Mouse (Mus musculus): Measurements from ENCODE around the gene Smyd3.

The Smyd3 gene

GRCm38 (mm10) chr1:179142177-179142576 lies 375.7 kb downstream of the Smyd3 start:
- ATAC-seq (ENCODE audit: insufficient number of reproducible peaks, low FRiP score, low TSS enrichment), result peak; percentile 81

DNA sequence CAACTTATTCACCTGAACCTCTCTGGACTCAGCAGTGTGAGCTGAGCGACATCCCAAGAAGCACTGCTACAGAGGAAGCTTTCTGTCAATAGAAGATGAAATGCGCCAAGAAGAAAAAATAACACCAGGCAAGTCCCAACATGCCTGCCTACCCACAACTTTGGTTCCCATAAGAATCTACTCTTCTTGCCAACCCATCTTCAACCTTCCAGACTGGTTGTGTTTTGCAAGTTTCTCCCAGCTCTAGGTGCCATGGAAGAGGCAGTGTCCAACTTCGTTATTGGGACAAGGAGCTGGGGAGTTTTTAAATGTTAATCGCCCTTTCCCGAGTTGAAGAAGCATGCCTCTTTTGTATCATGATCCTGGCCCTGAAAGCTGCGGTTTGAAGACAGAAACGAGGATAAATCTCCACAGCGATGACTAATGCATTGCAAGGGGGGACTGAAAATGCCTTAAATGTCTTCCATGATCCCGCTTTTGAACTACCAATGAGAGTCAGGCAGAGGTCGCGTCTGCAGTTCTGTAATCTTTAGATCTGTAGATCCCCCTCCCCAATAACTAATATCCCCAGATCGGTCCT lies 376.7 kb downstream of the Smyd3 start:
- ATAC-seq (ENCODE audit: insufficient number of reproducible peaks, low FRiP score, low TSS enrichment), result no peak

DNA sequence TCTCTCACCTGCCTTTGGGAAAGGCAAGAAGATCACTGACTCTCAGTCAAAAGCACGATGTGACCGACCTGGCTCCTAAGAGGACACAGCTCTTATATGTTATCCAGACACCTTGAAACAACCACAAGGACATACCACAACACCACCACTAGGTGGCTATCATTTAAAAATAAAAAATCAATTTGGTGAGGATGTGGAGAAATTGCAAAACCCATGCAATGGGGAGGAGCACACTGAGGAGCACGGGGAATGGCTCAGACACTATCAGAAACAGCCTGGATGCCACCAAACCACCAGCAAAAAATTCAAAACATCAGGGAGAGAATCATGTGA lies 380.7 kb downstream of the Smyd3 start:
- ATAC-seq (ENCODE audit: insufficient number of reproducible peaks, low FRiP score, low TSS enrichment), result no peak

DNA sequence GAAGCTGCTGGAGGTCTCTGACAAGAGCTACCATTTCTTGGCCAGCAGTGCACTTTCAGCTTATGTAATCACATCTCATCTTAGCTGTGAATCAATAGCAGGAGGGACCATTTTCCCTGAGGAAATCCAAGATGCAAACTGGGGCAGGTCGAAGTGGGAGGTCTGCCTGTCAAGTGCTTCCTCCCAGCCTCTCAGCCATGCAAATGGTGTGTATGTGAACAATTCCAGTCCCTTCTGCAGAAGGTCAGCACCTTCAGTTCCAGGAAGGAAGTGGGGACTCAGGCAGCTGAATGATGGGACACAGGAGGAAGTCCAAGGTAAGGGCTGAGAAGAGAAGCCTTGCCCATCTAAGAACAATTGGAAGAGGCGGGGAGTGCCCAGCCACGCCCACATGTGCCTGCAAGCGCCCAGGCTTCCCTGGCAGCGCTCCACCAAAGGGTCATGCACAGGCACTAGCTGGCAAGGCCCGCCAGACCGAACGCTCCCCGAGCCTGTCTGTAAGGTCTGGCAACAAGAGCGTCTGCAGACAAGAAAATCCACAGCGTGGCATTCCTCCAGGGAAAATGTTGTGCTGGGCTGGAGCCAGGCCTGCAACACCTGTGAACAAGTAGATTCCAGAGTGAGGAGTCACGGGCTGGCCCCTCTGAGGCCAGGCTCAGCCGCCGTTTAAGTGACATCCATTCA lies 381.2 kb downstream of the Smyd3 start:
- peak; percentile 65 for ATAC-seq (ENCODE audit: insufficient number of reproducible peaks, low FRiP score, low TSS enrichment)

DNA sequence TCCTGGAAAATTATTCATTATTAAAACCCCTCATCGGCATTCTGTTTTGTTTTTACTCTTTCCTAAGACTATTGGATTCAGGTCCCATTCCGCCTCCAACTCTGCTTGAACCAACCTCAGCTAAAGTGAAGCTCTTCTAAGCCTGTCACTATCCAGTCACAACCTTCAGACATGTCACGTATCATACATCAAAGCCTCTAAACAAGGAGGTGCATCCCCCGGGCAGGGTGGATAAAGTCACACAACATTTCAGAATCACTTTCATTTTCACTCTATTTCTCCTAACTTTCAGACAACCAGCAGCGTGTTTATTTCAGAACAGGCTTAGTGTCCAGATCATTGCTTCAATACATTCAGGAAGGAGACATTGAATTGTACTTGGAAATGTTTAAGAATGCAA lies 387.8 kb downstream of the Smyd3 start:
- no peak for ATAC-seq (ENCODE audit: insufficient number of reproducible peaks, low FRiP score, low TSS enrichment)

GRCm38 (mm10) chr1:179126287-179126686 lies 391.6 kb downstream of the Smyd3 start:
- no peak for ATAC-seq (ENCODE audit: insufficient number of reproducible peaks, low FRiP score, low TSS enrichment)

DNA sequence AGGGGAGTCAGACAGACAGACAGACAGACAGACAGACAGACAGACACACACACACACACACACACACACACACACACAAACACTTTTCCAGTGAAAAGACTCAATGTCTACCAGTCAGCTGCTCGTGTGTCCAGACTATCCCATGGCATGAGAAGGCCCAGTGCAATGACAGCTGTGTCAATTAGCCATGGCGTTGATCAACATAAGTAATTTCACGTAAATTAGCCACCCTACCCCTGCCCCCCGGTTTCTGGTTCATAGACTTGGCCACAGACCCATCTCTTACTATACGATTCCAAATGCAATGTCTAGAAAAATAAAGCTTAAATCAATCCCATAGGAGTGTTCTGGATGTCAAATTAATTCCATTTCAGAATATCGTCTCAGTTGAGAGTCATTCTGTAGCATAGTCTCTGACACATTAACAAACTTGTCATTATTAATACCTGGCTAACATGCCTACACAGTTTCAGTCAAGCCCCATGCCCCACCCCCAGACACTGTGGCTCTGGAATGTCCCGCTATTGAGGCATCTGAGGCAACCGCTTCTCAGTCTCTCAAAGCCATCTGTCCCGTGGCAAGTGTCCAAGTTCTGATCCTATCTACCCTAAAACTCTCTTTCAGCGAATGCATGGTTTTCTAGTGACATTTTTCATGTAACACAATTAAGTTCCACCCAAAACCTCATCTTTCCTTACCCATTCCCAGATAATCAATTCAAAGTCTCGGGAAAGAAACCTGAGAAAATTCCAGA lies 395.2 kb downstream of the Smyd3 start:
- peak; percentile 66; the same call in 1 of the 2 replicates for ATAC-seq (ENCODE audit: insufficient number of reproducible peaks, low FRiP score, low TSS enrichment)

- no peak for ATAC-seq (ENCODE audit: insufficient number of reproducible peaks, low FRiP score, low TSS enrichment)
These were observed 397.4 kb downstream of the Smyd3 start for GRCm38 (mm10) chr1:179120217-179120966.

DNA sequence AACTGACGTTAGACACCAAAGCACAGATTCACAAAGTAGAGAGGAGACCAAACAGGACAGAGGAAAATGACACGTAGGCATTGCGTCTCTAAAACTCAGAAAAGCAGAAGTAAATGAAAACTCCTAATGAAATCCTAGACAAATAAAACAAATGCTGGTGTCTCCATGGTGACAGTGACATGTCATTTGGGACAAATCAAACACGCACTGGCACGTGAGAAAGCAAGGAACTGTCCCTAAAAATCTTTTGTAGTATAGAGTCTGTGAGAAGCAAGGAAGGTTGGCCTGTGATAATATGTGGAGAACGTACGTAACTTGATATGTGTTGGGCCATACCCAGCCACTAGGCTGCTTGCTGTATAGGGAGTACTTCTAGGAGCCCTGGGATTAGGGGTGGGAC lies 399.2 kb downstream of the Smyd3 start:
- no peak for ATAC-seq (ENCODE audit: insufficient number of reproducible peaks, low FRiP score, low TSS enrichment)

DNA sequence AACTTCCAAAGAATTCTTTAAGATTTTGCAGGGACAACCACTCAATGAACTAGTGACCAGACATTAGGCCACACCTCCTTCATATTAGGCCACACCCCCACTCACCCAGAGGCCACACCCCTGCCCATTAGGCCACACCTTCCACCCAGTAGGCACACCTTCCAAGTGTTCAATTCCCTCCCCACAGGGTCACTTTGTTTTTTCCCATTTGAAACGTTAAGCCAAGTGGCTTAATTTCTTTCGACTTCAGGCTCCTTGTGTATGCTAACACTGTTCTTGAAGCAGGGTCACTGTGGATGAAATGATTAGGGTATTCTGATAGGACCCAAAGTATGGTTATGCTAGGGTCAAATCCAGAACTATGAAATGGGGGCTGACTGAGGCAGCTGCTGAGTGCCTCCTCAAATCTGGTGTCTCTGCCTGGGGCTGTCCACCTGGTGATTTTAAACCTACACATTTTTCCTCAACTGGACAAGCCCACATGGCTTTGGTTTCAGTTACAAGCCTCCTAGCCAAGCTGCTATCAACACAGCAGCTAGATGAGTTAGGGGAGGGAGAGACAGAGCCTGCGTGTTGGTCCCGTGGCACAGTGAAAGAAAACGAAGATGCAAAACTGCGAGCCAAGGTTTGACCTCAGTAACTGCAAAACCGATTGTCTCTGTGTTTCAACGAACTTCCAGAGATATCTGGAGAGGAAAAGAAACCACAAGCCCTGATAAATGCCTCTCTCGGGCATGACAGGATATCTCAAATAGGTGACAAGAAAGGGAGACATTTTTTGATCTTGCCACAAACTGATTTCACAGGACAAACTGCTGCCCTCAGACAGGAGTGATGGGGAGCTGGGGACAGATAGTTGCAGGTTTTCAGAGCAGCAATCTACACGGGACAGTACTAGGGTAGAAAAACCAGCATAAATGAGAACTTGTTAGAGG lies 400.8 kb downstream of the Smyd3 start:
- no peak for ATAC-seq (ENCODE audit: insufficient number of reproducible peaks, low FRiP score, low TSS enrichment)

DNA sequence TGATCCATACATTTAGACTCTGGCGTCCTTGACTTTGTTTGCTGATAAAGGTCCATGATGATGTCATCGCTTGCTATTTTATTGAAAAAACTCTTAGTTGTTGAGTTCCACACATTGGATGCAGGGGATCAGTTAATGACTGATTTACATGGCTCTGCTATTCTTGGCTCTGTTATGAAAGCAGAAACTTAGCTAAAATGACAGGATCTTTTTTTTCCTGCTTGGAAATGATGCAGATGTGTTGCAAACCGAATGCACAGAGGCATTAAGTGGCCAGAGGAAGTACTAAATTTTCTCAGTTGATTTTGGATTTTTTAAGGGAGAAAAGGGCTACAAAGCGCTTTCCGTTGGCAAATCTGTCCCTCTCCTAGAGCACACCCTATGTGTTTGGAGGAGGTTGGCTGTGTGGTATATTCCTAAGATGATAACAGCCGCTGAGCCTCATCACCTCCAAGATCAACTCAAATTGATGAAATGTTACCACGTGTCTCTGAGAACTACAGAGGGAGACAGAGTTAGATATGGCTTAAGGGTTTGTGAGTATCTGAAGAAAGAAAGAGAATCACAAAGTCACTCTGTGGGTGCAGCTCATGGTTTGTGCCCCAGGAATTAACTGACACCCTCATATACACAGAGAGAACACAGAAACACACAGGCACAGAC lies 402.9 kb downstream of the Smyd3 start:
- no peak for ATAC-seq (ENCODE audit: insufficient number of reproducible peaks, low FRiP score, low TSS enrichment)

DNA sequence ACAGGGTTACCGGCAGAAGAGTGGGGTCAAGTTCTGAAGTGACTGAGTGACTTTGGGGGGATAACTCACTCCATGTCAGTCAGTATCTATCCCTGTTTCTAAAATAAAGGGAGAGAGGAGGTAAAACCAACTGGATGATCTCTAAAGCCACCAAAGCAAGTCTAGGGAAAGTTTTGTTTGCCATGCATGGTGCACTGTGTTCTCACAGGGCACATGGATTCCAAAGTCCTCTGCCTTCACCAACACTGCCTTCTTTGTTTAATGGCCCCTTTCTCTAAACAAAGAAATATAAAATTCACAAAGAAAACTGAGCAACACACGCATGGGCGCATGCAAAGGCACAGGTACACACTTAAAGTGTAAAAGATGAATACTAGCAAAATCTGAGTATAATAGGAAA lies 403.5 kb downstream of the Smyd3 start:
- ATAC-seq (ENCODE audit: insufficient number of reproducible peaks, low FRiP score, low TSS enrichment), result no peak

DNA sequence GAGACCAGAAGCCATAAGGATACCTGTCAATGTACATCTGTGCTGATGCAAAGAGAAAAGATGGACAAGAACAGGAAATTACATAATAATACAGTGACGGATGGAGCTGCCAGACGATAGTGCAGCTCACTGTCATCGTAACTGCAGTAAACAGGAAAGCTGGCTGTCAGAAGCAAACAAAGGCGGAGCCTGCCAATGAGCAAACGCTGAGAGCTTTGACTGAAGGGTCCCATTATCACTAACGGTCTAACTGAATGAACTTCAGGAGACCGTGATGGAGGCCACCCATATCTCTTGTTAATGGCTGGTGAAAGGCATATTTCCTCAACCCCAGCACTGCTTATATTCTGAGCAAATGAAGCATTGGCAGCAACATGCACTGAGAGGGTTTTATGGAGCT lies 409.1 kb downstream of the Smyd3 start:
- no peak for ATAC-seq (ENCODE audit: insufficient number of reproducible peaks, low FRiP score, low TSS enrichment)

- no peak for ATAC-seq (ENCODE audit: insufficient number of reproducible peaks, low FRiP score, low TSS enrichment)
These were observed 409.8 kb downstream of the Smyd3 start for GRCm38 (mm10) chr1:179107761-179108694.

- ATAC-seq (ENCODE audit: insufficient number of reproducible peaks, low FRiP score, low TSS enrichment), result no peak
These were observed 410.6 kb downstream of the Smyd3 start for GRCm38 (mm10) chr1:179107211-179107610.

DNA sequence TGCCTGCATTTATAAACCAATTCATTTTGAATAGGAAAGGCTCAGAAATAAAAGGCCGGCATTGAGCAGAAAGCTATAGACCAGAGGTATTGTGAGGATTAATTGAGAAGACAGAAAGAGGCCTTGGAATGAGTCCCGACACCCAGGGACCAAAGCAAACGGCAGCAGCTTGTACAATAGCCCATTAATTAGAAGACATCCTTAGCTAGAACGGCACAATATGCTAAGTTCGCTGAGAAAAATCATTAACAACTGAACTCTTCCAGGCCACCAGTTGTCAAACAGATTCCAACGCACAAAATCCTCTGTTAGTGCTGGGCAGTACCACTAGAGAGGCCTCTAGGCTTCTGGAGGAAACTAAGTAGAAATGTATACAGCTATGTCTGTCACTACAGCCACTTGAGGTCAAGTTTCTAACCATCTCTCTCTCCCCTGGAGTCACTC lies 411.1 kb downstream of the Smyd3 start:
- no peak for ATAC-seq (ENCODE audit: insufficient number of reproducible peaks, low FRiP score, low TSS enrichment)

DNA sequence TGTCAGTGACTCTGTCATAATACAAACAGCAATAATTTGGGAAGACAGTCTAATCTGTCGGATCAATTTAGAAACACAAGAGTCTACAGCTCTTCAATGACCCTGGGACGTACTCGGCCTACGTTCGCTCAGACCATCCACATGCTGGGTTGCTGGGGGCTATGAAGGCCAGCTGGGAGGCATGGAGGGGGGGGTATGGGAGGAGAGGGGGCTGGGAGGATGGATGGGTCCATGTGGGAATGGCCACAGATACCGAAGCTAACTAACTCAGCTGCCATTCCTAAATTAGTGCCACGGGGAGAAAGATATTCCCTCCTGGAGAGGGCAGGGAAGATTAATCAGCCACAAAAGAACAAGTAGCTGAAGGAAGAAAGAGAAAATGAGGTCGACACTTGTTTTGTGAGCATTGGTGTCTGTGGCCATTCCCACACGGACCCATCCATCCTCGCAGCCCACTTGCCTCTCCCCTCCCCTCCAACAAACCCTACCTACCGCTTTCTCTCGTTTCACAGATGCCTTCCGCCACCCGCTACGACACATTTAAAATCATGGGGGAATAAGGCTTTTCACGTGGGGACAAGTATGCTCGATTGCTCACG lies 411.6 kb downstream of the Smyd3 start:
- no peak for ATAC-seq (ENCODE audit: insufficient number of reproducible peaks, low FRiP score, low TSS enrichment)

DNA sequence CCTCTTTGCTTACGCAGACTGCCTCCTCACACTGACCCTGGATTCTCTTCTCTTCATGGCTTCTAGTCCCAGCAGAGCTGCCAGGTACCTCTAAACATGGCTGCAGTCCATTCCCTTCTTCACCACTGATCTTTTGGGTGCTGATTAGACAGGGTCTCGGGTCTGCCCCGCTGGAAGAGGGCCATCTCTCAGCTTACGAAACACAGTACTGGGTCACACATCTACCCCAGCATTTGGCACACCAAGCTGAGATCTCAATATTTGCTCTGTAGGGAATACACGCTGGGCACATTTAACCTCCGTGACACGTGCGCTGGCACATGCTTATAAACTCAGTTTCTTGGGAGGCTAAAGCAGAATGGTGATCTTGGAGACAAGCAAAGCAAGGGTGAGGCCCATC lies 413.4 kb downstream of the Smyd3 start:
- ATAC-seq (ENCODE audit: insufficient number of reproducible peaks, low FRiP score, low TSS enrichment), result no peak
